In the genomic region with DNA sequence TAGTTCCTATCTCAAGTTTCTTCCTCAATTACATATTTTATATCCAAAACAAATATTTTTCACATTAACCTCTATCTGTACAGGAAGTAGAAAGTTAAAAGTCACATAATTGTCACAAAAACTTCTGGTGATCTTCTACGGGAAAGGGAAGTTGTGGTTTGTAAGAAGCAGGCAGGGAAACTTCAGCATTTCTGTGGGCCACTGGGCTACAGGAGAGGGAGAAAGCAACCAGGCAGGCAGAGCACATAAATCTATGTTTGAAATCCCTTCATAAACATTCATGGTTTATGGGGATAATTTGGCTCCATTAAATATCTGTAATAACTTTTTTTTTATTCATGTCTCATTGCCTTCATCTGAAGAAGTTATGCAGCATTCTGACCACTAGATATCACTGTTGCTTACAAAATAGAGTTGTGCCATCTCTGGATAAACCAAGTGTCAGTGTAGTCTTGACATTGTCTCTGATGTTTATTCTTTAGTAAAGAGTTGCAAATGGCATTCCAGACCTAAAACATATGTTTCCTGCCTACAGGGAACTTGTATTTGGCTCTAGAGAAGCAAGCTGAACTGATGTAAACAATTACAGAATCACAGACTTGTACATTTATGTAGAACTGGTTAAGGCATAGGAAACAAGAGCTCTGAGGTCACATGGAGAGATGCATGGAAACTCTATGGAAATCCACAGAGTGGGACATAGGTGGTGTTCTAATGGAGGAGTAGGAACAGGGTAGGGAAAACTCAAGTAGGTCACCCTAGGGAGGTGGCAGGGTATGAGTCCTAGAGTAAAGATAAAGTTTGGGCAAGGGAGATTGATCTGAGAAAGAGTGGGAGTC, we compare ENCODE assay signal across 10 mouse cellular contexts. TPM values are rescaled to one million over a fixed set of nuclear protein-coding genes. Genes with fewer than 3 reads are reported as not detected.
DNase-seq lines count a peak whose midpoint lies in the region; ATAC-seq and TF ChIP-seq lines count a peak whose summit lies in the region.
"Had no signal": no experiment of that assay in that cellular context is flagged by ENCODE, and none has a peak within 500 bp of the region (broad histone marks: within the 10 kb centered on the region; RNA-seq: fewer than 3 reads in every experiment).

No protein-coding gene starts in this region.

- no peaks in the 10 kb centered on the region for H3K9me3 ChIP-seq in hindbrain, embryonic 11.5 days (ENCODE audit: control insufficient read depth, low read length)
- H3K9me3 ChIP-seq in hindbrain, embryonic 16.5 days (ENCODE audit: control insufficient read depth, low read length), result no peaks in the 10 kb centered on the region
- H3K9me3 ChIP-seq in midbrain, embryonic 14.5 days (ENCODE audit: control insufficient read depth, low read length), result no peaks in the 10 kb centered on the region
- H3K9me3 ChIP-seq in midbrain, embryonic 15.5 days, result no peaks in the 10 kb centered on the region
- H3K9me3 ChIP-seq in intestine, postnatal 0 days (ENCODE audit: control insufficient read depth), result no peaks in the 10 kb centered on the region
- H3K9me3 ChIP-seq: embryonic facial prominence, embryonic 13.5 days; limb, embryonic 15.5 days had no signal

- no peak overlapping the region for H3K4me2 ChIP-seq in hindbrain, embryonic 11.5 days (replicated peaks; ENCODE audit: low read depth, low read length)
- no peak overlapping the region for H3K4me2 ChIP-seq in hindbrain, embryonic 16.5 days (ENCODE audit: low read length)
- H3K4me2 ChIP-seq in midbrain, embryonic 14.5 days (ENCODE audit: low read length), result no peak overlapping the region
- H3K4me2 ChIP-seq in midbrain, embryonic 15.5 days, result no peak overlapping the region
- H3K4me2 ChIP-seq in intestine, postnatal 0 days (replicated peaks; ENCODE audit: low read depth), result no peak overlapping the region
- H3K4me2 ChIP-seq: embryonic facial prominence, embryonic 13.5 days; limb, embryonic 15.5 days had no signal

- TF ChIP-seq CTCF in intestine, postnatal 0 days (IDR thresholded peaks at IDR 0.05; ENCODE audit: low read depth), result peak; percentile 67

- H3K4me1 ChIP-seq in hindbrain, embryonic 11.5 days (replicated peaks; ENCODE audit: control insufficient read depth, insufficient read depth, low read length), result no peaks in the 10 kb centered on the region
- H3K4me1 ChIP-seq in hindbrain, embryonic 16.5 days (ENCODE audit: control insufficient read depth, insufficient read depth, low read depth, low read length), result no peaks in the 10 kb centered on the region
- no peaks in the 10 kb centered on the region for H3K4me1 ChIP-seq in midbrain, embryonic 14.5 days (ENCODE audit: control insufficient read depth, insufficient read depth, low read length)
- H3K4me1 ChIP-seq in midbrain, embryonic 15.5 days, result no peaks in the 10 kb centered on the region
- no peaks in the 10 kb centered on the region for H3K4me1 ChIP-seq in intestine, postnatal 0 days (replicated peaks; ENCODE audit: control insufficient read depth, insufficient read depth, low read length)
- H3K4me1 ChIP-seq: embryonic facial prominence, embryonic 13.5 days; limb, embryonic 15.5 days had no signal

- 80% methylated on average over 1 of the region's 1 CpGs for WGBS in hindbrain, embryonic 11.5 days
- WGBS in hindbrain, embryonic 16.5 days, result 82% methylated on average over 1 of the region's 1 CpGs
- WGBS in midbrain, embryonic 14.5 days, result 91% methylated on average over 1 of the region's 1 CpGs
- 83% methylated on average over 1 of the region's 1 CpGs for WGBS in midbrain, embryonic 15.5 days
- WGBS in intestine, postnatal 0 days, result 68% methylated on average over 1 of the region's 1 CpGs

- H3K36me3 ChIP-seq in hindbrain, embryonic 11.5 days (ENCODE audit: control insufficient read depth, insufficient read depth, low read length), result no peaks in the 10 kb centered on the region
- no peaks in the 10 kb centered on the region for H3K36me3 ChIP-seq in hindbrain, embryonic 16.5 days (ENCODE audit: control insufficient read depth, insufficient read depth, low read length)
- no peaks in the 10 kb centered on the region for H3K36me3 ChIP-seq in midbrain, embryonic 14.5 days (ENCODE audit: control insufficient read depth, insufficient read depth, low read length)
- H3K36me3 ChIP-seq in midbrain, embryonic 15.5 days (replicated peaks), result no peaks in the 10 kb centered on the region
- no peaks in the 10 kb centered on the region for H3K36me3 ChIP-seq in intestine, postnatal 0 days (ENCODE audit: control insufficient read depth, insufficient read depth)
- H3K36me3 ChIP-seq: embryonic facial prominence, embryonic 13.5 days; limb, embryonic 15.5 days had no signal

- peak; percentile 15 for DNase-seq in hindbrain, embryonic 11.5 days (ENCODE audit: low spot score)
- DNase-seq in midbrain, embryonic 14.5 days, result peak; percentile 66
- peak; percentile 18 for DNase-seq in telencephalon, adult 2 months (ENCODE audit: low read depth, low spot score)
- no peak for DNase-seq in spleen, postnatal 14 days (ENCODE audit: low spot score in 2 of 2)
- DNase-seq in right cerebral cortex, postnatal 4 days, result no peak

- no peak for ATAC-seq in hindbrain, embryonic 11.5 days (ENCODE audit: low FRiP score)
- ATAC-seq in hindbrain, embryonic 16.5 days, result no peak
- no peak for ATAC-seq in midbrain, embryonic 14.5 days (ENCODE audit: low FRiP score, low TSS enrichment)
- ATAC-seq in midbrain, embryonic 15.5 days (replicated peaks), result no peak
- ATAC-seq in intestine, postnatal 0 days, result no peak

- no peaks in the 10 kb centered on the region for H3K27me3 ChIP-seq in hindbrain, embryonic 11.5 days (ENCODE audit: control insufficient read depth, insufficient read depth, low read length)
- H3K27me3 ChIP-seq in hindbrain, embryonic 16.5 days (replicated peaks; ENCODE audit: control insufficient read depth, insufficient read depth, low read length), result no peaks in the 10 kb centered on the region
- no peaks in the 10 kb centered on the region for H3K27me3 ChIP-seq in midbrain, embryonic 14.5 days (ENCODE audit: control insufficient read depth, insufficient read depth, low read length)
- no peaks in the 10 kb centered on the region for H3K27me3 ChIP-seq in midbrain, embryonic 15.5 days (replicated peaks)
- H3K27me3 ChIP-seq in intestine, postnatal 0 days (replicated peaks; ENCODE audit: control insufficient read depth, insufficient read depth, low read length), result no peaks in the 10 kb centered on the region
- H3K27me3 ChIP-seq: embryonic facial prominence, embryonic 13.5 days; limb, embryonic 15.5 days had no signal

- no peak overlapping the region for H3K27ac ChIP-seq in hindbrain, embryonic 11.5 days (ENCODE audit: low read depth, low read length)
- H3K27ac ChIP-seq in hindbrain, embryonic 16.5 days (ENCODE audit: low read depth, low read length), result no peak overlapping the region
- H3K27ac ChIP-seq in midbrain, embryonic 14.5 days (replicated peaks; ENCODE audit: low read depth, low read length), result no peak overlapping the region
- no peak overlapping the region for H3K27ac ChIP-seq in midbrain, embryonic 15.5 days
- H3K27ac ChIP-seq in intestine, postnatal 0 days (ENCODE audit: low read depth, low read length), result no peak overlapping the region
- H3K27ac ChIP-seq: embryonic facial prominence, embryonic 13.5 days; limb, embryonic 15.5 days had no signal

- no peak overlapping the region for H3K4me3 ChIP-seq in hindbrain, embryonic 11.5 days (ENCODE audit: low read depth, low read length)
- no peak overlapping the region for H3K4me3 ChIP-seq in hindbrain, embryonic 16.5 days (ENCODE audit: low read length)
- H3K4me3 ChIP-seq in midbrain, embryonic 14.5 days (replicated peaks; ENCODE audit: low read depth, low read length), result no peak overlapping the region
- H3K4me3 ChIP-seq in midbrain, embryonic 15.5 days, result no peak overlapping the region
- no peak overlapping the region for H3K4me3 ChIP-seq in intestine, postnatal 0 days (ENCODE audit: low read depth, low read length)
- H3K4me3 ChIP-seq: embryonic facial prominence, embryonic 13.5 days; limb, embryonic 15.5 days had no signal

- no peak overlapping the region for H3K9ac ChIP-seq in hindbrain, embryonic 11.5 days (ENCODE audit: low read depth, low read length)
- no peak overlapping the region for H3K9ac ChIP-seq in hindbrain, embryonic 16.5 days (ENCODE audit: low read depth, low read length)
- H3K9ac ChIP-seq in midbrain, embryonic 14.5 days (replicated peaks; ENCODE audit: low read length), result no peak overlapping the region
- H3K9ac ChIP-seq in midbrain, embryonic 15.5 days, result no peak overlapping the region
- H3K9ac ChIP-seq in intestine, postnatal 0 days (ENCODE audit: low read depth, low read length), result no peak overlapping the region
- H3K9ac ChIP-seq: embryonic facial prominence, embryonic 13.5 days; limb, embryonic 15.5 days had no signal

RNA-seq across cellular contexts. Expression of a gene that starts 28.3 kb away (rescaled TPM):
- not detected in 2 replicates for polyA plus RNA-seq in hindbrain, embryonic 11.5 days (2014; fragmentation: Nextera tagmentation; extraction: Ambion mirVana)
- polyA plus RNA-seq in hindbrain, embryonic 16.5 days (2015; fragmentation: Nextera tagmentation; extraction: Ambion mirVana), result 0.39 TPM in 1 of 2 replicates, not detected in the other
- polyA plus RNA-seq in midbrain, embryonic 14.5 days (2014; fragmentation: Nextera tagmentation; extraction: Ambion mirVana), result not detected in 2 replicates
- polyA plus RNA-seq in midbrain, embryonic 15.5 days (2015; fragmentation: Nextera tagmentation; extraction: Ambion mirVana), result not detected in 2 replicates
- polyA plus RNA-seq in intestine, postnatal 0 days (2015; fragmentation: Nextera tagmentation; extraction: Ambion mirVana), result not detected in 2 replicates
- polyA plus RNA-seq: embryonic facial prominence, embryonic 13.5 days; limb, embryonic 15.5 days had no signal

Comparison
In these comparisons a context has a peak if more than half of its experiments do, and no peak if none do; other contexts are left out.
1. DNase-seq: peak in hindbrain, embryonic 11.5 days (single experiment), midbrain, embryonic 14.5 days (single experiment) and telencephalon, adult 2 months (single experiment); none in spleen, postnatal 14 days (0 of 2) and right cerebral cortex, postnatal 4 days (single experiment).